Mouse (Mus musculus) MEL (cell line): ENCODE measurements at regions not wholly inside any gene's neighbourhood (a gene's known extent, or its start where the extent isn't known, plus 50 kb on each side); places are given as distances from the start of the nearest gene placed in this dataset.

Experiments used
- BHLHE40 ChIP-seq: IDR thresholded peaks from 2 replicates; pipeline ENCODE4 v1.6.1; 2012; ENCODE audit warnings: low read depth, mild to moderate bottlenecking, inconsistent platforms, low read length, improper control_type of control experiment, borderline replicate concordance
- CTCF ChIP-seq, 3 experiments: IDR thresholded peaks in 2 of 3; conservative IDR thresholded peaks in 1 of 3; 2 replicates each; pipeline ENCODE4 v1.5.1; 2011 to 2012; ENCODE audit warnings: low read length in 3 of 3, low read depth in 2 of 3, mild to moderate bottlenecking in 2 of 3, improper control_type of control experiment in 1 of 3, inconsistent platforms in 1 of 3, mixed read lengths in 1 of 3, moderate library complexity in 1 of 3; ENCODE audit not compliant: control insufficient read depth in 1 of 3, insufficient read depth in 1 of 3, poor library complexity in 1 of 3, severe bottlenecking in 1 of 3
- E2F4 ChIP-seq: IDR thresholded peaks from 2 replicates; pipeline ENCODE4 v1.6.1; 2011; ENCODE audit warnings: low read depth, low read length, improper control_type of control experiment, borderline replicate concordance
- EP300 ChIP-seq, 2 experiments: IDR thresholded peaks; 2 replicates each; pipeline ENCODE4 v1.6.1; 2011; ENCODE audit warnings: improper control_type of control experiment in 2 of 2, low read length in 2 of 2, low read depth in 1 of 2, mild to moderate bottlenecking in 1 of 2
- GABPA ChIP-seq: IDR thresholded peaks from 2 replicates; pipeline ENCODE4 v1.6.1; 2012; ENCODE audit warnings: low read depth, mild to moderate bottlenecking, inconsistent platforms, low read length, improper control_type of control experiment, moderate library complexity
- GATA1 ChIP-seq: IDR thresholded peaks from 2 replicates; pipeline ENCODE4 v1.6.1; 2011; ENCODE audit warnings: low read depth, low read length, improper control_type of control experiment
- JUND ChIP-seq: IDR thresholded peaks from 2 replicates; pipeline ENCODE4 v1.6.1; 2011; ENCODE audit warnings: low read depth, mild to moderate bottlenecking, improper control_type of control experiment, low read length
- MAFK ChIP-seq: IDR thresholded peaks from 2 replicates; pipeline ENCODE4 v1.6.1; 2011; ENCODE audit warnings: low read depth, mild to moderate bottlenecking, low read length, improper control_type of control experiment, borderline replicate concordance
- MAX ChIP-seq: IDR thresholded peaks from 2 replicates; pipeline ENCODE4 v1.6.1; 2011; ENCODE audit warnings: low read length, improper control_type of control experiment
- MYC ChIP-seq: IDR thresholded peaks from 2 replicates; pipeline ENCODE4 v1.6.1; 2011; ENCODE audit warnings: low read depth, mild to moderate bottlenecking, low read length, improper control_type of control experiment, moderate library complexity
- POLR2A ChIP-seq, 2 experiments: IDR thresholded peaks; 2 replicates each; pipeline ENCODE4 v1.6.1; 2011 to 2012; ENCODE audit warnings: low read length in 2 of 2, mild to moderate bottlenecking in 2 of 2, control low read depth in 1 of 2, improper control_type of control experiment in 1 of 2, low read depth in 1 of 2, moderate library complexity in 1 of 2; ENCODE audit not compliant: control insufficient read depth in 1 of 2, insufficient read depth in 1 of 2, poor library complexity in 1 of 2
- POLR2AphosphoS2 ChIP-seq: IDR thresholded peaks from 2 replicates; pipeline ENCODE4 v1.6.1; 2011; ENCODE audit warnings: low read length, improper control_type of control experiment
- SMC3 ChIP-seq: IDR thresholded peaks from 2 replicates; pipeline ENCODE4 v1.6.1; 2011; ENCODE audit warnings: low read depth, low read length, improper control_type of control experiment
- TCF12 ChIP-seq: IDR thresholded peaks from 2 replicates; pipeline ENCODE4 v1.6.1; 2014; ENCODE audit warnings: low read depth, mild to moderate bottlenecking, inconsistent platforms, low read length, improper control_type of control experiment, moderate library complexity

DNA sequence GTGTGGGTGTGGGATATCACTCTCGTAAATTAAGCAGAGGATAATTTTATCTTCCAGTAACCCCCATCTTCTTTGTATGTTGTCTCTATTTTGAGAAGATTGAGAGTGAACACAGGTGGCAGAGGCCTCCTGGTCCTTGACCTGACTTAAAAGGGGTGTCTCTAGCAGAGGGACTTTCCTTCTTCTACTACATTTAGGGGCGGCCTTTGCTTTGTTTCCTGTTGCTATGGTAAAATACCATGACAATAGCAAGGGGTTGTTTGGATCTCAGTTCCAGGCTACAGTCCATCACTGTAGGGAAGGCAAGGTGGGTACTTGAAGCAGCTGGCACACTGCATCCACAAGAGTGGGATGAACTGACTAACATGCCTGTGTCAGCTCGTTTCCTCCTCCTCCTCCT, 189.3 kb upstream of the Stt3b start:
- TF ChIP-seq JUND = no peak
- no peak for TF ChIP-seq POLR2AphosphoS2
- no peak for TF ChIP-seq EP300 (IDR thresholded peaks at IDR 0.05; ENCODE audit: low read depth in 1 of 2, low read length in 2 of 2)
- TF ChIP-seq GATA1 = no peak
- TF ChIP-seq MYC = no peak
- no peak for TF ChIP-seq CTCF (IDR thresholded peaks at IDR 0.05 in 2 of 3, conservative IDR thresholded peaks at IDR 0.05 in 1 of 3; ENCODE audit: control insufficient read depth in 1 of 3, insufficient read depth in 1 of 3, low read depth in 2 of 3, low read length in 3 of 3, poor library complexity in 1 of 3, severe bottlenecking in 1 of 3)
- TF ChIP-seq BHLHE40 = no peak
- TF ChIP-seq POLR2A (IDR thresholded peaks at IDR 0.05; ENCODE audit: control insufficient read depth in 1 of 2, insufficient read depth in 1 of 2, low read depth in 1 of 2, low read length in 2 of 2, poor library complexity in 1 of 2) = no peak
- no peak for TF ChIP-seq E2F4
- no peak for TF ChIP-seq GABPA
- TF ChIP-seq TCF12 = no peak
- TF ChIP-seq SMC3 = no peak
- no peak for TF ChIP-seq MAFK
- no peak for TF ChIP-seq MAX
